Mouse (Mus musculus): ENCODE measurements at regions not wholly inside any gene's neighbourhood (a gene's known extent, or its start where the extent isn't known, plus 50 kb on each side); places are given as distances from the start of the nearest gene placed in this dataset.
A peak's percentile ranks its signal among the peaks of the same experiment; 100 is the strongest.

DNA sequence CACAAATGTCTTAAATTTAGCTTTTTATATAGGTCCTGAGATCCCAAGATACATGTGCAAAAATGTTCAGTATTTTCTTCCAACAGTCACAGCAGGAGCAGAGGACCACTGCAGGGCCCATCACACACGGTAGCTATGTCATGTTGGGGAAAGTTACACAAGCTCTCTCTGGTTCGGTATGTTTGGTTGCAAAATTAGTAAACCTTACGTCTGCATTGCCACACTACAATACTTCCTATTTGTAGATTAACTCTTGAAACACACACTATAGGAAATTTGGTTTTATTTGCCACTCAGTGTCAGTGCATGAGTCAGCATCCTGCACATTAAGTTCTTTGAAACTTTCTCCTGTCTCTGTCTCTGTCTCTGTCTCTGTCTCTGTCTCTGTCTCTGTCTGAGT, 82.0 kb downstream of the Cth start:
- DNase-seq (ENCODE audit: low spot score in 2 of 2), result no peak

DNA sequence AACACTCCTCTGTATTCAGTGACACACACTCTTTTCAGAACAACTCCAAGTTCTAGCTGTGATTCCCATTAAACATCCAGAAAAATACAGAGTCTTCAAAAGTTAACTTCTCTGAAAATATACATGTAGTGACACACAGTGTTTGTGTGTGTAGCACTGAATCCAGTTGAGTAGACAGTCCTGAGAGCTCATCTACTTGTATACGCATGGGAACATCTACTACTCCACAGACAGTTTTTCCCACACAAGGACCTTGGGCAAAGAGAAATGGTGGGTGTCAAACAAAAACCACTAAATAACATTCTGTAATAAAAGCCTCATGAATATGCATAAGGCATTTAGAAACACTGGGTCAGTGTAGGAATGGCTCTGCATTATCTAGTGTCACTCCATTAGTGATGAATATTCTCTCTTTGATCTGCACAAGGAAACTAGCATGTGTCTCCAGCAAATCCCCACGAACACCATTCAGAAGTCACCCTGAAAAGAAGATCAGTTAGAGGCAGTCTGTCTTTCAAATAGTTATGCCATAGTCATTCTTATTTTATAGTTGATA, 83.6 kb downstream of the Cth start:
- DNase-seq (ENCODE audit: low spot score in 2 of 2), result no peak

DNA sequence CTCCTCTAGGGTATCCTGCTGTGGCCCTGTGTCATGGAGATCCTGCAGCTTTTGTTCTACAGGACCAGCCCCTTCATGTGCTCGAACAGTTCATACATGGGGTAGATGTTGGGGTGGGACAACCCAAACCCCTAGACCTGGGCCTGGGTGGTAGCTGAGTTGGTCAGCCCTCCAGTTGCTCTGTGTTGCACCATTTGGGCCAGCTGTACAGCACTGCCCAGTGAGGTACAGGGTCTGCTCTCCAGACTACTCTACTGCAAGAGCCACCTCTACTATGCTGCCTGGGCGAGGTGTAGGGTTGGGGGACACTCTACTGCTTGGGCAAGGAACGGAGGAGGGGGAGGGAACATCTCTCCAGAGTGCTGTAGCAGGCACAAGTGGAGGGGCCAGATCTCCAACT, 120.6 kb downstream of the Cth start:
- no peak for DNase-seq (ENCODE audit: low spot score in 2 of 2)

DNA sequence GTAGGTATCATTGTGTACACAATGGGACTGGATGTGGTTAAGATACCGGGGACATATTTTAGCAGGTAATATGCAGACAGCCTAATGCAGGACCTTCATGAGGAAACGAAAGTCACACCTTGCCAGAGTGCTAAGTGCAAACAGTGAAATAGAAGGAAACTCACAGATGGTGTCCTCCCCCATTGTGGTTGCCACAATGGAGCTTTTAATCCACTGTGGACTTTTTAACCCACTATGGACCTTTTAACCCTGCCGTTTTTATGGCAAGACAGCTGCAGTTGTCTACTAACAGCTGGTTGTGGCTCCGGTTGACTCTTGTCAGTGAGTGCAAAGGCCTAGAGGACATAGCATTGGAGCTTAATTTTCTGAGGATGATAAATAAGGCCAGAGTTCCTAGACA, 121.5 kb downstream of the Cth start:
- DNase-seq (ENCODE audit: low spot score in 2 of 2), result no peak

DNA sequence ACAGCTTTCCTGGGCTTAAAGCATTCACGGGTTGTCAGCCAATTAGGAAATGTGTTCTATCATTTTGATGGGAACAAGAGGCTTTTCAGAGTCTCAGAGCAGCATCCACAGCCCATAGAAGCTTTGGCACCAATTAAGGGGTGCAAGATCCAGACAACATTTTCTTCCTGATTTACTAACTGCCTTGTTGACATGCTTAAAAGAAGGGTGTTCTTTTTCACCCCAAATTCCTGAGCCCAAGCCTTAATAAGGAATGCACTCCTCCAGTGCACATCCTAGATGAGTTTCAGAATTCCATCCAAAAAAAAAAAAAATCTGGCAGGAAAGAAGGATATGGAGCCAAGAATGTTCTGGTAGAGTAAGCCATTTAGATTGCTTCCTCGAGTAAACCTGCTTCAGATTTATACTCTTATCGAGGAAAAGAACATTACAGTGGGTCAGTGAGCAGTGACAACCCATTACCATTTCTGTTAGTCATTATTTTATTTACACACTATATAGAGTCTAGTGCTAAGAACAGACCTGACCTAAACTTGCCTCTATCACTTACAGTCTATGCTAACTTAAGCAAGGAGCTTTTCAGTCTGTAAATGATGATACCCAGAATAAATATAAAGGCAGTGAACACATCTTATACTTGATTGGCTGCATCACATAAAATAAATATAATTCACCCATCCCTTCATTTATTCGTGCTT, 137.2 kb downstream of the Cth start:
- DNase-seq (ENCODE audit: low spot score in 2 of 2), result no peak

DNA sequence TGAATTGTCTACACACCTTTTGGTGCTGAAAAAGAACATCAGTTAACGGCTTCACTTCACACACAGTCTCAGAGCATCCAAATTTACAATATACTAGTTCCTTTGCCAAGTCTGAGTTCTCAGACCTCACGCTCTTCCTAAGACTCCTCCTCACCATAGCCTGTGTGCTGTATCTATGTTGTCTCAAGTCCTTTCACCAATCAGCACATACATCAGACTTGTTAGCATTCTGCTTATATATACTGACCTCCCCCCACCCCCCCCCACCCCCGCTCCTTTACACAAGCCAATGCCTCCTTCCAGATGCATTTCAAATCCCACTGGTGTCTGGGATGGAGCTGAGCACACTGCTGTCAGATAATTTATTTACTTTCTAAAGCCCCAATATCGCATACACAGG, 143.8 kb downstream of the Cth start:
- no peak for DNase-seq (ENCODE audit: low spot score in 2 of 2)

DNA sequence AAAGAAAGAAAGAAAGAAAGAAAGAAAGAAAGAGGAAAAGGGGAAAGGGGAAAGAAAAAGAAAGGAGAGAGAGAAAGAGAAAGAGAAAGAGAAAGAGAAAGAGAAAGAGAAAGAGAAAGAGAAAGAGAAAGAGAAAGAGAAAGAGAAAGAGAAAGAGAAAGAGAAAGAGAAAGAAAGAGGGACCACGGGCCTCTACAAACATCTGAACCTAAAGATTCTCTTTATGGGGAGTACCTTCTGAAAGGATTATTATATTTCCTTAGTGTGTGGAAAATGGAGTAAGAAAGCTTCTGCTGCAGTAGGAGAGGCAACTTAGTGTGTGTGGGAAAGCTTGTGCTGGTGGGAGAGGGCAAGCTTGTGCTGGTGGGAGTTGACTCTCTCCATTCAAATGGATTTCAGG, 147.1 kb downstream of the Cth start:
- DNase-seq (ENCODE audit: low spot score in 2 of 2), result no peak

DNA sequence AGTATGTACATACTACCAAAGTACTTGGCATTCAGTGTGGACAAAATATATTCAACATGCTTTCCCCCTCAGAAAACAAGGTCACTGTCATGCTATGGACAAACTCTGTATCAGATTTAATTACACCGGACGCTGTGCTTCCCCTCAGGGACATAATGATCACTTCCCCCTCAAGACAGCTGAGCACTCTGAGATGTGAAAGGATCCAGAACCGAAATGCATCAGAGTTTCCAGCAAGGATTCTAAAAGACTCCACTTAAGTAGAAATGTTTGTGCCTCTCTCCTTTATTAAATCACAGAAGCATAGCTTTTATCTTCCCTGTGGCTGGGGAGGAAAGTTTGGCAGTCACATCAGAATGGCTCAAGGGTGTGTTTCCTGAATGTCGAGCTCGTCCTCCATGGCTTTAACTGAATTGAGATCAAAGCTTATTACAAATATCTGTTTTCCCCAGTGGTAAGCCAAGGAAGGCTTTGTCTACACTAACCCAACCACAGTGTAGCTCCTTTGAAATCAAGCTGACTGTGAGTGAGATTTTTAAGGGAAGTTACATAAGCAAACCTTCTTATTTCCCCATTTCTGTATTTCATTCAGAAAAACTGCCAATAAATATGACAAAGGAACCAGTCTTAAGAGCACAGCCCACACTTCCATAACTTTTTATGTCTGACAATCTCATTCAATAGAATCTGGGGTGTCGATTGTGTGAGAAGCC, 161.2 kb downstream of the Cth start:
- DNase-seq (ENCODE audit: low spot score in 2 of 2), result no peak

DNA sequence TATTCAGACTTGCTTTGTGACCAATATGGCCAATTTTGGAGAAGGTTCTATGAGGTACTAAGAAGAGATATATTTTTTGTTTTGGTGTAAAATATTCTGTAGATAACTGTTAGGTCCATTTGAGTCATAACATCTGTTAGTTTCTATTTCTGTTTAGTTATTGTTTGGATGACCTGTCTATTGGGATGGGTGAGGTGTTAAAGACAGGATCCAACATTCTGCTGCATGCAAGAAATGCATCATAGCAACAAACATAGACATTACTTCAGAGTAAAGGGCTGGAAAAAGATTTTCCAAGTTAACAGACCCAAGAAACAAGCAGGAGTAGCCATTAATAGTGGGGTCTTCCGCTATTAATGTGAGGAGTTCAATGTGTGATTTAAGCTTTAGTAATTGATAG, 165.0 kb downstream of the Cth start:
- DNase-seq (ENCODE audit: low spot score in 2 of 2), result no peak

DNA sequence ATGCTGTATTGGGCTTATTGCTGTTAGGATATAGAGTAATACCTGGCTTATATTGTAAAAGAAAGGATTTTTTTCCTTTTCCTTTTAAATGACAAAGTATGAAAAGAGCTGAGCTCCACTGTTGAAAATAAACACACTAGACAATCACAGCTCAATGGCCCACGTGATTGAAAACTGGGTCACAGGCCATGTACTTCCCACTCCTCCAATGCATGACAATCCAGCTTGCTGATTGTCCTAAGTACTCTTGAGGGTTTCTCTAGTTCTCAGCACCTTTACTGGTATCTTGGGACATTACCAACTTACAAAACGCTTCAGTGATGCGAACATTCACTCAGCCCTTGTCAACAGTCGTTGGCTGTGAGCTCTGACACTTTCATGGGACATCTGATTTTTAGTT, 170.1 kb downstream of the Cth start:
- DNase-seq (ENCODE audit: low spot score in 2 of 2), result no peak

DNA sequence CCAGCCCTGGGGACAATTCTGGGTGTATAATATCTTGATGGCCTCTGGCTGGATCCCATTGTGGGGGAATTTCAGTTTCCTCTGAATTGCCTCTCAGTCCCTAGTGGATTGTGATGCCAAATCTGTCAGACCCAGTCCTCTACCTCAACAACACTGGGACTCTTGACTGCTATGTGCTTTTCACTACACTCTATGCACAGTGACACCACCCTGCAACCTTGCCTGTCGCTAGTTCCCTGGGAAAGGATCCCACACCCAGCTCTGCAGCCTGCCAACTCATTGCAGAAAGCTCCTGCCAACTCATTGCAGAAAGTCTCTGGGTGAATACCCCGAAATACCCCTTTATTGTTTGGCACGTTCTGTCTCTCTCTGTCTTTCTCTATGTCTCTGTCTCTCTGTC, 174.6 kb downstream of the Cth start:
- DNase-seq (ENCODE audit: low spot score in 2 of 2), result no peak

DNA sequence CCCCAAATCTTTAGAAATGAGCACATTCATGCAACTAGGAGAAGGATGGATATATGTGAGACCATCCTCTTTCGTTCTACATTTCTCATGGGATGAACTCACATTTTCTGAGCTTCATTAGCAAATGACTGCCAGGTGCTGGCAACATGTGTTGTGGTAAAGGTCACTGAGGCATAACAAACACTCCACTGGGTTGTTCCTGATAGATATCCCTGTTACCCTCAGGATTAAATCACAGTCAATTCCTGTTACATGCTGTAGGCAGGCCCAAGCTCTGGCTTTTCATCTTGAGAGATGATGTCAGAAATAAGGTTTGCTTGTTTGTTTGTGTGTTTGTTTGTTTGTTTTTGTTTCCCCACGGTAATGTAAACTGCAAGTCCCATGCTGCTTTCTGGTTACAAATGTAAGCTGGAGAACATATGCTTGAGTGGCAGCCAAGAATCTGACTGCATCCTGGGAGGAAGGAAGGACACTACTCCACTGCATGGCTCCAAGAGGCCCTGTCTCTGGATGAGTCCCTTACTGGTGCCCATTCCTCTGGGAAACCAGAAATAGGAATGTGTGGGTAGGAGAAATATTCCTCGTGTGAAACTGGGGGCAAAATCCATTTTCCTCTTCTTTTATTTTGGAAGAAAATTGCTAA, 176.4 kb downstream of the Cth start:
- no peak for DNase-seq (ENCODE audit: low spot score in 2 of 2)

DNA sequence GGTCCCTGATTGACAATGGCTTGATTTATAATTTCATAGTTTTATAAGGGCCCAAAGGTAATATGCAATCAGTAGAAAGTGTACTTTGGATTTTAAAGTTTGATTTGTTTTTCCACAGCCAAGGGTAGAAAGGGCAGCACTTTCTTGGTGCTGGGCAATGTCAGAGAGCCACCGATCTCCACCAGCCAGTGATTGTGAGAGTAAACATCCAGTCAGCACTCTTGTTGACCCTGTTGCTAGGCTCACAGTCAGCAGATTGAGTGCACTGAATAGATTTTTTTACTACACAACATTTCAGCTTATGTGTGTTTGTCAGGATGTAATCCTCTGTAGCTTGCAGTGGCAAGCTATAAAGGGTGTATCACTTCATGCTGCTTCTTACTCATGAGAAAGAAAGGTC, 176.3 kb downstream of the Ptger3 start:
- DNase-seq (ENCODE audit: low spot score in 2 of 2), result no peak

DNA sequence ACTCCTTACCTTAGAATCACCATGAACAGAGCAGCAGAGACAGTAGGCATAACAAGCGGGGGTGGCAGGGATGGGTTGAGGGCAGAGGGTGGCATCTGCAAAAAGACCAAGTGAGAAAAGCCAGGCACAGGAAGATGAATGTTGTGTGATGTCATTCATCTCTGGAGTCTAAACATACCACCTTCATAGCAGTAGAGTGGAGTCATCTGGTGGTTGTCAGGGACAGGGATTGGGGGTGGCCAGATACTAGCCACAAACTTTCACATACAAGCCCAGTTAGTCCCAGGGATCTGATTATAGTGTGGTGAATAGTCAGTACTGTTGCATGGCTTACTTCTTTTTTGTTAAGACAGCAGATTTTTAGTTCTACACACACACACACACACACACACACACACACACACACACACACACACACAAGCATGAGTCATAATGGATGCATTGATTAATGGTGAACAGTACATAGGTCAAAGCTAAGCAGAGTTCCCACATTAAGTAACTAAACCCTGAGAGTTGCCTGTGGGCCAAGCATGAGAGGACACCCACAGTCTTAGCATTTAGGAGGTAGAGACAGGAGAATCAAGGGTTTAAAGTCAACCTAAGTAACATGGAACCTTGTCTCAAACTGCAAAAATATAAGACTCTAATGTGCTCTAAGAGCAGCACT, 173.1 kb downstream of the Ptger3 start:
- no peak for DNase-seq (ENCODE audit: low spot score in 2 of 2)

DNA sequence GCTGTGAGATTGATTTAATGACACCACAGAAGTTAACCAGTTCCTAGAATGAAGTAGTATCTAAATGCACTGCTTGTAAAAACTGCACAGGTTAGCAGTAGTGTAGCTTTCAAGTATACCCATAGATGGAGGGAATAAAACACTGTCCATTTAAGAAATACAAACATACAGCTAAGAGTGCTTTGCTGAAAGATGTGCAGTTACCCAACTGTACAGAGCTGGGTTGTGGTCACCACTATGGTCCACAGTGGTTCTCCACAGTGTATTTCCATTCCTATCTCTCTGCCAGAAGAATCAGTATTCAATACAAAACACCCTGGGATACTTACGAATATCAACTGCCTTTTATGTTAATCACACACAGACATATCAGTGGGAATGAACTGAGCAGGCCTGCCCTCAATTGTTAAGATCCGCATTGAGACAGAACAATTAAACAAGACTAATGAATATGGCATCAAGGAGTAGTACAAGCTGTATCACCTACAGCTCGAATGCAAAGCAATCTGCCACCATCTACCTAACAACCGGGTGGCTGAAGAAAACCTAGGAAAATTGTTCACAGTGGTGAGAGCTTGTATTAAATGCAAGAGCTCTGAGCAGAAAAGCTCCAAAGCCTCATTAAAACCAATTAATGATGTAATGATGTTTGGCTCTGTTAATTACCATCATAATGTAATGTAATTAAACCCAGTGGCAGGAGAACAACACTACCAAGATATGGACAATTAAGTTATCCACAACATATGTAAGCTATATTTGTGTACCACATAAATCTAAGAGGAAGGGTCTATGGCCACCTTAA, 165.6 kb downstream of the Ptger3 start:
- DNase-seq (ENCODE audit: low spot score in 2 of 2), result no peak

DNA sequence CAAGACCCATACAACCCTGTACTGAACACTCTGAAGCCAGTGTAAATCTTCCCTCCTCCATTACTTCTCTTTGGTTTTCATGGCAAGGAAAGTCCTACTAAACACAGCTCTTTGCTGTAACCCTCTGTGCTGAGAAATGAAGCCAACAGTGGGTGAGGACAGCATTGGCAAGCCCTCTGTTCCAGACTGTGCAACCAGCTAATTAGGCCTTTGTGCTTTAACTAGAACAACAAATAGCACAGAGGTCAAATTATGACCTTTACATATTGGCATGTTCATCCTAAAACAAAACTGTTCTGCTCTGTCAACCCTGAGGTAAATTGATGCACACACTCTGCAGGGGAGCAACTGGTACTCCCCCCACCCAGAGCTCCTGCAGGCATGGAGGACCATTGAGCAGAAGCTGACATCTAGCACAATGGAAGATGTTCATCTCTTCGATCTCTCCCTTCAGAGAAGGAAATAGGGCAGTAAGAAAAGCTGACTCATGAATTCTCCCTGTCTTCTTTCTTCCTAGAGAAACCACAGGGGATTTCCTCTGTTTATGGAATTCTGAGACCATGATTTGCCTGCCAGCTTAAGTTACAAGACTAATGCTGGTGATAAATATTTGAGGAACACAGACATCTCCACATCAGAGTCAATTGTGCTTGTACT, 163.1 kb downstream of the Ptger3 start:
- no peak for DNase-seq (ENCODE audit: low spot score in 2 of 2)

DNA sequence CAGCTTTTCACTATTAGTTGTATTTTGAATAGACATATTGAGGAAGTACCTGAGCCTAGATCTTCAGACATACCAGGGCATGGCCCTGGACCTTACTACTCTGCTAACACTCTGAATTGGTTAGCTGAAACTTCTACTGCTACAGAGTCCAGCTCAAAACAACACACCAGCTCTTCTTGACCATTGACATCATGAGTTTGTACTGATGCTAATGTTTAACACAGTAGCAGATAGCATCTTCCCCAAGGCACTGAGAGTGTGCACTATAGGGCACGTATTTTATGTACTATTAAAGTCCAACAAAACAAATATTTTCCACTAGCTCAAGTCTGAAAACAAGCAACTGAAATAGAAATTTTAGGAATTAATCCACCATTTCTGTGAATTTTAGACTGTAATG, 157.8 kb downstream of the Ptger3 start:
- no peak for DNase-seq (ENCODE audit: low spot score in 2 of 2)

DNA sequence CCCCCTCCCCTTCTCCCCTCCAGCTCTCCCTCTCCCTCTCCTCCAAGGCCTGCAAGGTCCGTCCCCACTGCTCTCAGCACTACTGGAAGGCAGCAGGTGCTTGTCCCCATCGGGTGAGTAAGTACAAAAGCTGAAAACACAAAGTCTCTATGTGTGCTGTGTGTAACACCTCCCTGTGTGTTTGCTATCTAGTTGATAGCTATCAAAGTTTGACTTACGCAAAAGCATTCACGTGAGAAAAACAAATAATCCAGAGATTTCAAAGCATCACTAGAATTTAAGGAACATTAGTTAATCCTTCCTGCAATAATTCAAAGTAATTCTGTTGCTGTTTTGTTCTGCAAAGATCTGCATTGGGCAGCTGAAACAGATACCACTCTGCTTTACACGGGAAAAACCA, 156.5 kb downstream of the Ptger3 start:
- DNase-seq (ENCODE audit: low spot score in 2 of 2), result no peak

DNA sequence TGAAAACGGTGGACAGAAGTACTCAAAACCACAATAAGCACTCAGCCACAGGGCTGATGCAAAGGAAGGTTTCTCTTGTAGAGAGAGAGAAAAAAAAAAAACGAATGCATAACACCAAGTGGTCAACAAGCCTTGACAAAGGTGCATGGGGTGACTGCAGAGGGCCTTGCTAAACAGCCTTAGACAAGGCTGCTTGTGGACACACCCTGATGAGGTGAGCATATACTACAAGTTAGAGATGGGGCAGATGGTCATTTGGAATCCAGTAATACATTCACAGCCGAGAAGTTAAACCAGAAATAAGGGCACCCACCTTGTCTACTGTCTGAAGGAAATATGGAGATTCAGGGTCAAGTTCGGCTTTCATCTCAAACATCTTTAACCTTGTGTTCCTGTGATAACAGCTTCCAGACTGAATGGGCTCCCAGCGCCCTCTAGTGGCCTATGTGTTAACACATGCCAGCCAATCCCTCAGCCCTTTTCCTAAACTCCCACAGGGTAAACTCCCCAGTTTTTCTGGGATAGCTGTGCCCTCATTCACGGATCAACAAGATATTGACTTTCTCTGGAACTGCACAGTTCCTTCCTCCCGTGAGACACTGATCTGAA, 150.7 kb downstream of the Ptger3 start:
- peak; percentile 80 to 87 for DNase-seq (ENCODE audit: low spot score in 2 of 2)

DNA sequence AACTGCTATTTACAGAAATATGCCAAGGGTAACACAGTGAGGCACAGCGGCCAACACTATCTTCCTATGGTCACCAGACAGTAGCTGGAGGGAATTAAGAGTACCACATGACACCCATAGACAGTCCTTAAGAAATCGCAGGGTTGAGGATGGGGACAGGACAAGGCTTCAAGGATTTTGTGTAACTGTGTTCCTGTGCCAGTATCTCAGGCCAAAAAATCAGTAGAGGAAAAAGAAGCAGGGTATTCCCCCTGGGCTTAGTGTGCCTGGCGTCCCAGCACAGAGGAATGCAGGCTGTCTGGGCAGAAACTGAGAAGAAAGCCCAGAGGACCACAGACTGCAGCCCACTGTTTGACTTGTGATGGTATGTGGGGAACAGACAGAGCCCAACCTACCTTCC, 147.3 kb downstream of the Ptger3 start:
- DNase-seq (ENCODE audit: low spot score in 2 of 2), result no peak

Measured in right cerebral cortex, adult 2 months (tissue).